Mouse (Mus musculus): ENCODE results near the gene Slc25a40. TPM values are rescaled to one million over a fixed set of nuclear protein-coding genes. Genes with fewer than 3 reads are reported as not detected.

The Slc25a40 gene
- polyA plus RNA-seq, 1 experiment from 2014 or later, result 3.1 TPM

GRCm38 (mm10) chr5:8488701-8489297 is 66.1 kb downstream of the Slc25a40 start:
- 90% methylated on average over 2 of the region's 2 CpGs for WGBS (ENCODE audit: insufficient replicate concordance)
- H3K9me3 ChIP-seq (ENCODE audit: low read length), result no peaks in the 10 kb centered on the region
- no peak overlapping the region for H3K4me3 ChIP-seq (ENCODE audit: low read depth, low read length)
- no peaks in the 10 kb centered on the region for H3K4me1 ChIP-seq (ENCODE audit: insufficient read depth)
- ATAC-seq (no peak), DNase-seq (no peak)
- no peak overlapping the region for H3K27ac ChIP-seq (ENCODE audit: low read depth)
- no peak for TF ChIP-seq EP300 (IDR thresholded peaks at IDR 0.05; ENCODE audit: low read depth)
- TF ChIP-seq CTCF (IDR thresholded peaks at IDR 0.05; ENCODE audit: low read depth), result no peak
- no peaks in the 10 kb centered on the region for H3K36me3 ChIP-seq (replicated peaks; ENCODE audit: insufficient read depth, low read length)
- no peak overlapping the region for H3K9ac ChIP-seq (replicated peaks)
- H3K27me3 ChIP-seq (ENCODE audit: insufficient read depth, low read length), result no peaks in the 10 kb centered on the region
- H3K4me2 ChIP-seq (ENCODE audit: low read depth, low read length), result no peak overlapping the region

- ATAC-seq, result no peak
These were observed 66.9 kb downstream of the Slc25a40 start for GRCm38 (mm10) chr5:8489471-8490110.

GRCm38 (mm10) chr5:8491778-8492177 is 69.1 kb downstream of the Slc25a40 start:
- DNase-seq (no peak), ATAC-seq (no peak)
- TF ChIP-seq CTCF (IDR thresholded peaks at IDR 0.05; ENCODE audit: low read depth), result no peak
- TF ChIP-seq EP300 (IDR thresholded peaks at IDR 0.05; ENCODE audit: low read depth), result no peak
- no peaks in the 10 kb centered on the region for H3K27me3 ChIP-seq (ENCODE audit: insufficient read depth, low read length)
- H3K27ac ChIP-seq (ENCODE audit: low read depth), result no peak overlapping the region
- H3K4me3 ChIP-seq (ENCODE audit: low read depth, low read length), result no peak overlapping the region
- no peaks in the 10 kb centered on the region for H3K9me3 ChIP-seq (ENCODE audit: low read length)
- no peaks in the 10 kb centered on the region for H3K4me1 ChIP-seq (ENCODE audit: insufficient read depth)
- WGBS (ENCODE audit: insufficient replicate concordance), result 48% methylated on average over 4 of the region's 4 CpGs
- H3K4me2 ChIP-seq (ENCODE audit: low read depth, low read length), result no peak overlapping the region
- H3K9ac ChIP-seq (replicated peaks), result no peak overlapping the region
- H3K36me3 ChIP-seq (replicated peaks; ENCODE audit: insufficient read depth, low read length), result no peaks in the 10 kb centered on the region

More at GRCm38 (mm10) chr5:8489471-8490110, 66.9 kb downstream of the Slc25a40 start:
- no peak for DNase-seq
- Histone ChIP-seq H3K36me3 (replicated peaks; ENCODE audit: insufficient read depth, low read length) (no peaks in the 10 kb centered on the region), H3K9ac (replicated peaks) (no peak overlapping the region), H3K9me3 (ENCODE audit: low read length) (no peaks in the 10 kb centered on the region), H3K27ac (ENCODE audit: low read depth) (no peak overlapping the region), H3K27me3 (ENCODE audit: insufficient read depth, low read length) (no peaks in the 10 kb centered on the region), H3K4me3 (ENCODE audit: low read depth, low read length) (no peak overlapping the region), H3K4me1 (ENCODE audit: insufficient read depth) (no peaks in the 10 kb centered on the region), H3K4me2 (ENCODE audit: low read depth, low read length) (no peak overlapping the region)
- TF ChIP-seq CTCF (IDR thresholded peaks at IDR 0.05; ENCODE audit: low read depth) (peak; percentile 54), EP300 (IDR thresholded peaks at IDR 0.05; ENCODE audit: low read depth) (no peak)
- WGBS (ENCODE audit: insufficient replicate concordance), result 43% methylated on average over 6 of the region's 6 CpGs

Other genes starting within 250 kb of the Slc25a40 start
- 0.15 and 0.33 TPM in 2 replicates for gene Adam22, start 54.7 kb upstream of the Slc25a40 start, polyA plus RNA-seq (2015; fragmentation: Nextera tagmentation; extraction: Ambion mirVana)
- 14.0 TPM in 2 replicates for gene Dbf4, start 134 bp upstream of the Slc25a40 start, polyA plus RNA-seq (2015; fragmentation: Nextera tagmentation; extraction: Ambion mirVana)
- 0.02 and 0.07 TPM in 2 replicates for gene Rundc3b, start 200.1 kb downstream of the Slc25a40 start, polyA plus RNA-seq (2015; fragmentation: Nextera tagmentation; extraction: Ambion mirVana)
- 1.9 and 2.0 TPM in 2 replicates for gene Abcb1a, start 237.2 kb downstream of the Slc25a40 start, polyA plus RNA-seq (2015; fragmentation: Nextera tagmentation; extraction: Ambion mirVana)